Mouse (Mus musculus) left cerebral cortex, postnatal 36 days (tissue): Measurements from ENCODE around the gene Krt78. TPM values are rescaled to one million over a fixed set of nuclear protein-coding genes. Genes with fewer than 3 reads are reported as not detected.
A peak's percentile ranks its signal among the peaks of the same experiment; 100 is the strongest.
"Not testable (repeated sequence)": the region's sequence is repeated elsewhere in the genome, so short reads cannot be mapped to it uniquely, and the experiment has no call there.

Source experiments
- DNase-seq, 2 experiments: peaks; one replicate each; pipeline ENCODE4 v3.0.0; 2021 to 2022; ENCODE audit warnings: low spot score in 2 of 2, mixed read lengths in 1 of 2
- intact Hi-C: fragments of 180-260 bp; cut with DNase I; formaldehyde crosslinking; loops from one replicate; pipeline ENCODE4 v1.15.1; 2025
- total RNA-seq, 2 experiments: library from RNA; stranded (reverse); gene quantifications; 2 replicates each; pipeline ENCODE4 v1.2.3; 2021

Krt78 gene
- not detected for total RNA-seq

DNA sequence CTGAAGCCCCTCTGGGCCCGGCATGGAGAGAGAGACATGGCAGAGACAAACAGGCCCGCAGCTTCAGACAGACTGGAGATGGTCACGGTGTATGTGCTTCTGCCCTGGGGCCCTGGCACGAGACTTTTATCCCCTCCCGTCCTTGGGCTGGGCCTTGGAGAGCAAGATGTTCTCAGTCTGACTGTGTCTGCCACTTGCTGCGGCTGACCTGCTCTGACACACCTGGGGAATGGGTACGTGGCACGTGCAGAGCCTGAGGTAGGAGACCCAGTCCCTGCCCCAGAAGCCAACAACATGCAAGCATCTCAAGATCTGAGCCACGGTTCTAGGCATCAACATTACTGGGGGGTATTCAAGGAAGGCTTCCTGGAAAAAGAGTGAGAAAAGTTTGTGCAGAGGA is at the start of gene Krt78:
Krt78 (minus strand) TSS at position 101 of the 400 bp plus-strand sequence.
- DNase-seq = no peak
- intact Hi-C loops = no loop called here

DNA sequence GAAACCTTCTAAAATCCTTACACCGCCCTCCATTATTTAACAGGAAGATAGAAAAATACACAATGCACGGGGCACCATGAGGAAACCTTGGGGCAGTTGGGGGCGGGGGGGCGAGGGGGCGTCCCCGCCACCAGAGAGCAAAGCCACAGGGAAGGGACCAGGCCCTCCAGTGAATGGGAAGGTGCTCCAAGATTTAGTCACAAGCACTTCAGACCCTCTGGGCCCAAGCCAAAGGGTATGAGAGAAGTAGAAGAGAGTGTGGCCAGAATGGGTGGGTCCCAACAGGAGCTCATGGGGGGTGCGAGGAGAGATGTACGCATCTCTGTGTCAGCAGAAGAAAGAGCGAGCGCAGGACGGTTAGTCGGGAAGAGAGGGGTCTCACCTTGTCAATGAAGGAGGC is 49.4 kb upstream of the Krt78 start:
- intact Hi-C loops = no loop called here
- no peak for DNase-seq

DNA sequence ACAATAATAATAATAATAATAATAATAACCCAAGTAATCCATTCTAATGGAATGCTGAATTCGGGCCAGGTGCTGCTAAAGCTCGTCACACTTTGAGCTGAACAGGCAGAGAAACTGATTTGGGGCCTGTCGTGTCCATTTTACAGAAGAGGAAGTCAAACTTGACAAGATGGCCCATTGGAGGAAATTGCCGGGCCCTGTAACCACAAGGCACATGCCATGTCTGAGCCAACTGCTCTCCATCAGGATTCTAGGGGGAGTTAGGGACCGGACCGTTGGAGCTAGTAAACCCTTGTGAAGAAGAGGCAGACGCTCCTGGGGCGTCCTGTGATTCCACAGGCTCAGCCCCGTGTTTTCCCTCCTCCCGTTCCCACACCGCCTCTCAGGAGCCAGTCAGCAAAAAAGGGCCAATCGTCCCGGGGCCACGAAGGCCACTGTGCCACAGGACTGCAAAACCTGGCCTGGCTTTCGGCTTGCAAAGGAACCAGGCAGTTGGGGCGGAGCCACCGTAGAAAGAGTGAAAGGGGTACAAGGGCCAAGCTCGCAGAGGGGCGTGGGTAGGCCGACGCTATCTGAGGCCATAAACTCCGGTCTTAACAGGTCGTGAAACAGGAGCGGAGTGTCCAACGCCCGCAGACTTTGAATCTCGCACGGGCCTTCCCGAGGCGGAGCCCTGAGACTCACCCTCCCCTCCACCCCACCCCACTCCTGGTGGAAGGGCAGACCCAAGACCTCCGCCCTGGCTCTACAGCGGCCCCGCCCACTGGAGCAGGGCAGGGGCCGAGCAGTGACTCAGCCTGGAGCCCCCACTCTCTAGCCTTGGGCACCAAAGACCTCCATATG is 48.8 kb upstream of the Krt78 start:
- intact Hi-C loops = no loop called here
- DNase-seq = no peak

DNA sequence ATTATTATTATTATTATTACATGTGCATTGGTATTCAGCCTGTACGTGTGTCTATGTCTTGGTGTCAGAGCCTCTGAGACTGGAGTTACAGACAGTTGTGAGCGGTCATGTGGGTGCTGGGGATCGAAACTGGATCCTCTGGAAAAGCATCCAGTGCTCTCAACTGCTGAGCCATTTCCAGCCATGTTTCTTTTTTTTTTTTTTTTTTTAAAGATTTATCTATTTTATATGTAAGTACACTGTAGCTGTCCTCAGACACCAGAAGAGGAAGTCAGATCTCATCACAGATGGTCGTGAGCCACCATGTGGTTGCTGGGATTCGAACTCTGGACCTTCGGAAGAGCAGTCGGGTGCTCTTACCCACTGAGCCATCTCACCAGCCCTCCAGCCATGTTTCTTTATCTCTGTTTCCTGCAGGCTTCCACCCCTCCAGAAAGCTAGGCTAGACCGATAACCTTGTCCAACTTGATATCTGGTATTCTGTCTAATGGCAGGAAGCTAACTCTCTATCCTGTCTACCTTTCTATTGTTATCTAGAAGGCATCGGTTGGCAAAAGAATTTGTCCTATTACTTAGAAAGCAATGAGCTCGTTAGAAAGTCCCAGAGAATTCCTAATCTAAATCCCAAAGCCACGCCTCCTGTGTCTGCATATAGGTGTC is 45.7 kb upstream of the Krt78 start:
- no peak for DNase-seq
- intact Hi-C loops = no loop called here

DNA sequence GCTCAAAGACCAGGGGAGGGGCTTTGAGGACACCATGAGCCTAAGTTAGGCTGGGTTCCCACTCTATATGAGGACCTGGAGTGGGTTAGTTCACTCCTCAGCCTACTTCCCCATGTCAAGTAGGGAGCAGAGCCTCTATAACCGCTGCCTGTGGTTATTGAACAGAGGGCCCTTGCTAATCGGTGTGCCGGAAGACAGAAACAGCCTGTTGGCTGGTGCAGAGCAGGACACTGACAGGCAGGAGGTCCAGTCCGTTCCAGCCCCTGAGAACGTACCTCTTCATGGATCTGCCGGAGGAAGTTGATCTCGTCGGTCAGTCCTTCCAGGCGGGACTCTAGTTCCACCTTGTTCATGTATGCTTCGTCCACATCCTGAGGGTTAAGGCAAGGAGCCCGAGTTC is 45.1 kb upstream of the Krt78 start:
- intact Hi-C loops = no loop called here
- DNase-seq = no peak

DNA sequence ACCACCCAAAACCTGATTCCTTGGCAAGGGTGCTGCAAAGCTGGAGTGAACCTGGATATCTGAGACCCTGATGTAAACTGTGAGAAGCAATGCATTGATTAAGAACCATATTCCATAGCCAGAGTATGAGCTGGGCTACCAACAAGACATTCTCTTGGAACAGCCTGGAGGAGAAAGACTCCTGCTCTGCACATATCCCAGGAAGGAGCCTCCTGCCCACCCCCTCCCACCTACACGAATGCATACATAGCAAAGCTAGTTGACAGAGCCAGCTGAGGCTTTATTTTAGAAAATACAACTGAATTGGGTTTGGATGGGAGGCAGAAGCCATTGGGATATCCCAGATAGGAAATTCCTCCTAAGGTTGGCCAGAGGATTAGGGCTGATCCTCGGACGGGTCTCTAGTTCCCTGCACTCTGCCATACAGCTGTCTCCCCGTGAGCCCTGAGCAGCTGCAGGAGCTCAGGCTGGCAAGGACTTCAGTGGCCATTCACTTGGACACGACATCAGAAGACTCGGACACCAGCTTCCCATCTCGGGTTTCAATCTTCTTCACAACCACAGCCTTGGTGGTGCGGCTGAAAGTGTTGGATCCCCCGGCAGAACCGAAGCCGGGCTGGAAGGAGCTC is 42.5 kb upstream of the Krt78 start:
- DNase-seq, intact Hi-C loops: not testable (repeated sequence)

DNA sequence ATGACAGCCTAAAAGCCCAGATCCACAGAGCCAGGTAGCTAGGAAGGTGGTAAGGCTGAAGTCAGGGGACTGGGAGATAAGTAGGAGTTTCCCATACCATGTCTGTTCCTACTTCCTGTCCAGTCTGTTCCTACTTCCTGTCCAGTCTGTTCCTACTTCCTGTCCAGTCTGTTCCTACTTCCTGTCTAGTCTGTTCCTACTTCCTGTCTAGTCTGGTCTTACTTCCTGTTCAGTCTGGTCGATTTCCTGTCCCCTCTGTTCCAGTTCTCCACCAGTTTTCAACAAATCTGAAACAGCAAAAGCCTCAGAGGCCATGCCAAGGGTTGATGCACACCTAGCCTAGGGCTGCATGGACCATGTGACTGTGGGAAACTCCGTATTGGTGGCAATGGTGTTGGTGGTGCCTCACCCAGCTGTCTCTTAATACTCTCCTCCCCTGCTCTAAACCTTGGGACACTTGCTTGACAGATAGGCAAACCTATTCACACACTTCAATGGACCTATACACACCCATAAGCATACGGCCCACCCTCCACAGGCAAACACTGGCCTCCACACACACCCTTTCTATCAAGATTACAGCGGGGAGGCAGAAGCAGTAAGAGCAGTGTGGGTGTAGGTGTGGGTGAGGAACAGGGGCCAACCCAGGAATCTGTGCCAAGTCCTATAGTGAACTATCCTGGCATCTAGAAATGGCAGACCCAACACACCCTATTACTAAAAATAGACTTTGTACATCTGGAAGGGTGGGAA is 41.6 kb upstream of the Krt78 start:
- intact Hi-C loops = no loop called here
- DNase-seq = no peak

DNA sequence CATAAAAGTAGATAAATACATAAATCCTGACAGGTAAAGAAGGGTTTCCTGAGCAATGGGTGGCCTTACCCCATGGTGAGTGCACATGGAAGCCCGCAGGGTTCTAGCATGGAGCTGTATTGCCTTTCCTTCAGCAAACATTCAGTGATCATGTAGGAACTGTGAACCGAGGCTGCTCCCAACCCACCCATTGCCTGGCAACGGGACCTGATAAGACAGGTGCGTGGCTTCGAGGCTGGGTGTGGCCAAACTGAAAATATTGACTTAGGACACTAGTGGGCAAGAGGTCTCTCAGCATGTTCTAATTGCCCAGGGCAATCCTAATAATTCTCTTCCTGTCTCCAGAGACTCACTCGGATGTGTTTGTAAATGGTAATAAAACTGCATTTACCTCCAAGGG is 40.3 kb upstream of the Krt78 start:
- DNase-seq = no peak
- intact Hi-C loops = no loop called here

DNA sequence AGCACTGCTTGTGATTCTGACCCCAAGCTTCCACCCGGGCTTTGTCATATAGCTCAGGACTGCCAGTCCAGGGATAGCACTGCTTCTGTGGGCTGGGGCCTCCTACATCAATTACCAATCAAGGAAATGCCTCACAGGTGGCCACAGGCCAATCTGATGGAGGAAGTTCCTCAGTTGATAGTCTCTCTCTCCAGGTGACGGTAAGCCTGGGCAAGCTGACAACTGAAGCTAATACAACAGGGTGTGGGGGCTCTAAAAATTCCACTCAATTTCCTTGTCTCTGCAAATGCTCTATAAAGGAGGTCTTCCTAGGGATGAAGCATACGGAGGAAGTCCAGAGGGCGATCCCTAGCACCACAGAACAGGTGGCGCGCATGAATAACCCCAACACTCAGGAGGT is 36.9 kb upstream of the Krt78 start:
- intact Hi-C loops = no loop called here

DNA sequence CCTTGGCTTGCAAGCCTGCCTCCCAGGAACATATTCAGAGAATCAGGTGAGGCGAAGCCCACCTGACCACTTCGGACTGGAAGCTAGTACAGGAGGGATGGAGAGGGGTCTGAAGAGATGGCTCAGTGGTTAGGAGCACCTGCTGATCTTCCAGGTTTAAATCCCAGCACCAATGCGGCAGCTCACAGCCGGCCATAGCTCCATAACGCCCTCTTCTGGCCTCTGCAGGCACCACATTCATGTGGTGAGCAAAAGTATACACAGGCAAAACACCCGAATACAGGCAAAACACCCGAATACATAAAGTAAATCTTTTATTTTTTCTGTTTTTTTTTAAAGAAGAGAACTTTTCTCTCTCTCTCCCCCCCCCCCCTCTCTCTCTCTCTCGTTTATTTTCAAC is 34.6 kb upstream of the Krt78 start:
- DNase-seq = no peak
- intact Hi-C loops = loop anchor here (1.0 kb wide), 1 partner anchor 77 kb away; no protein-coding TSS in a partner anchor

More for the DNA sequence above, 36.9 kb upstream of the Krt78 start:
- DNase-seq = no peak

DNA sequence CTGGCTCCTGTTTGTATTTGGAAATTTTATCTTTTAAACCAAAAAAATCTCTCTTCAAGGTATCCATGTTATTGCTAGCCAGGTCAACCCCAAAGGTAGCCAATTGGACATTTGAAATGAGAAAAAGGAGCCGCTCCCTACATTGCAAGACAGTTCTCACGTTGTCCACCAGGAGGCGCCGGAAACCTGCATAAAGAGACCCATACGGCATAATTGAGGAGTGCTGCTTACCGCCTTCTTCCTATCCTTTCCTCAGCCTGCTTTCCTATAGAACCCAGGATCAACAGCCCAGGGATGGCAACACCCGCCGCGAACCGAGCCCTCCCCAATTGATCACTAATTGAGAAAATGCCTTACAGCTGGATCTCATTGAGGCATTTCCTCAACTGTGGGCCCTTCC is 34.0 kb upstream of the Krt78 start:
- DNase-seq = peak; percentile 82 to 86

DNA sequence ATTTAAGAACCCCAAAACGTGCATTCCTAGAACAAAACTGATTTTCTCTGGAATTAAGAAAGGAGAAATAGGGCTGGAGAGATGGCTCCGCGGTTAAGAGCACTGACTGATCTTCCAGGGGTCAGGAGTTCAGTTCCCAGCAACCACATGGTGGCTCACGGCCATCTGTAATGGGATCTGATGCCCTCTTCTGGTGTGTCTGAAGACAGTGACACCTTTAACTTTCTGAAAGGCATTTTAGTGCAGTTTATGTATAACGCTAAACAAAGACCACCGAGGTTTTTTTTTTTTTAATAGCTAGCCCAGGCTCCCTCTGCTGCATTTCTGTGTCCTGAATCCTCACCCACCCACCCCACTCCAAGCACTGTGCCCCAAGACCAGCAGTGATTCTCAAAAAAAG is 30.7 kb upstream of the Krt78 start:
- intact Hi-C loops = loop anchor here (1.0 to 2.0 kb wide), 3 partner anchors 465 to 658 kb away; no protein-coding TSS in a partner anchor

More for the DNA sequence above, 34.0 kb upstream of the Krt78 start:
- intact Hi-C loops = loop anchor here (1.0 kb wide), 1 partner anchor 77 kb away; no protein-coding TSS in a partner anchor

DNA sequence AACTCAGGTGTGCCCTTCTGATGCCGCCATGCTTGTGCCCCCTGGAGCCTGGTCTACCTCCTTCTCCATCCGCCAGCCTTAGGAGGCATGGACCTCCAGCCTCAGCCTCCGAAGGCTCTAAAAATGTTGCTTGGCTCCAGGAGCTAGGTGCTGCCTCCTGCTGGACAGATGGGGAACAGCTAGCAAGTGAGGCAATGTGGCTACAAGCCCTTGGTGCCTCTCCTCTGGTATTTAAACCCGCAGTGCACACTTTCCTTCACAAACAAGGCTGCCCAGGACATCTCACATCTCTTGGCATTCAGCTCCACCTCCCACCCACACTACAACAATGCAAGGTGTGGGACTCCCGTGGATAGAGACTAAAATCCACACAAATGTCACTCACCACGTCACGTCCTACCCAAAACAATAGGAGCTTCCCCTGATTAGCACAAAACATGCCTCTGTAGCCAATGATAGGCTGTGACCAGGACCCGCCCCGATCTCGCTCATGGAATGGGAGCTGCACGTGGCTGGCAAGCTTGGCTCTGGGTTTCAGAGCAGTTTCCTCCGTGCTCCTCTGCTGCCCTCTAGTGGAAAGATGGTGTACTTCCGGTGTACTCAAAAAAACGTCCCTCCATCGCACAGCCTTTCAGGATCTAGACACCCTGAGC is 30.0 kb upstream of the Krt78 start:
- peak; percentile 88 to 92 for DNase-seq
- intact Hi-C loops = loop anchor here (1.0 to 2.0 kb wide), 3 partner anchors 465 to 657 kb away; no protein-coding TSS in a partner anchor

More for the DNA sequence above, 30.7 kb upstream of the Krt78 start:
- DNase-seq = no peak

DNA sequence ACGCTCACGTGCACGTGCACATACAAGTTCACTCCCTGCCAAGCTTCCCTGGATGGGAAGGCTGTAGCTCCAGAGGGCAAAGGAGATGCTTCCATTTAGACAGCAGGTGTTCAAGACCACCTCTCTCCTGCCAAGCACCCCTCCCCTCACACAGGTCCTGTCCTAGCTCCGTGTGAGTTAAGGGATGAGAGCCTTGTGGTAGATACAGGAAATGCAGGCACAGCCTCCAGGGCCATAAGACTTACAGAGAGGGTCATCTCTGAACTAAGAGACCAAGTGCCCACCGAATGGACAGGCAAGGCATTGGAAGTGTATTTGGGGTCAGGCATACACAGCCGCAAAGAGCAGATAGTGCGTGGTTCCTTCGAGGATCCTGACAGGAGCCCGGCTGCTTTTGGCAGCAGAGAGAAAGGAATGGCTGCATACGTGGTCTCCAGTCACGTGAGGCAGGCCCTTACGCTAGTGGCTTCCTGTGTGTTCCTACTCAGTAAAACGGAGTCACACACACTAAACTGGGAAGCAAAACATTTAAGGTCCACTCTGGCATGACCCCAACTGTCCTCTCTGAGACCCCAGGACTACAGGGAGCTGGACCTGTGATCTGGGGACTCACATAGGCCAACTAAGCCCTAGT is 29.3 kb upstream of the Krt78 start:
- DNase-seq = no peak
- intact Hi-C loops = no loop called here

DNA sequence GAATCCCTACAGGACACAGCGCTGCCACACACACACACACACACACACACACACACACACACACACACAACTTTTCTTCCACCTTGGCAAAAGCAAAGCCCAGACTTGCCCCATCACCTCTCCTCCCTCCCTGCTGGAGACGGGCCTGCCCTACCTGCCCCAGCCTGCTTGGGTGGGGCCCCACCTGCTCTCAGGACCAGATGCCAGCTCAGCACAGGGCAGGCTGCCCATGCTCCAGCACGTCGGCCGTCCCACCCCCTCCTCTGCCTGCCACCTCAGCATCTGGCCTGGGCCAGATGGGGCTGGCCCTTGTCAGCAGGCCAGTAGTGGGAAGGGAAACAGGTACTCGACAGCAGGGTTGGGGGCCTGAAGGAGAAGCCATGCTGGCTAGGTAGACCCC is 26.8 kb upstream of the Krt78 start:
- DNase-seq = no peak
- intact Hi-C loops = no loop called here

DNA sequence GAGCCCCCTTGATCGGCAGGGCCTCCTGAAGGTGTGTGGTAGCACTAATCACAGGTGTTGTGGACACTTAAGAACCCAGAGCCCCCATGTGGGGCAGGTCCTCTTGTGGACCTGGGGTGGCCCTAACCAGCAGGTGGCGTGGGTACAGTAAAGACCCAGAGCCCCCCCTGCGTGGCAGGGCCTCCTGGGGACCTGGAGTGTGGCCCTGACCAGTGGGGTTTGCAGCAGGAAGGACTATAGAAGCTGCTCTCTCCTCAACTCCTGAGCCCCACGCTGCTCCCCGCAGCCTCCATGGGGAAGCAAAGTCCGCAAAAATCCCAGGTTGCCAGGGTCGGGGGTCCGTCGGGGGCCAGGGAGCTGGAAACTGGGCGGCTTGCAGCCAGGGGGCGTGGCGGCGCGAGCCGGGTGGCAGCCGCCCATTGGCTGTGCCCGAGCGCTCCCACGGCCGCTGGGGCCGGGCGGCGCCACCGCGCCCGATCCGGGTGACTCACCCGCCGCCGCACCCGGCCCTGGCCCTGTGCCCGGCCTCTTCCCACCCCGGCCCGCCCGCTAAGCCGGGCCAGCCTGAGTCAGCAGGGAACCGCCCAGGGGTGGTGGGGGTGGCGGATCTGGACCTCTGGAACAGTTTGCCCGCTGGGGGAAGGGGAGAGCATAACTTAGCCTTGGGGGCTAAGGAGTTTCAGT is 23.1 kb upstream of the Krt78 start:
- DNase-seq = peak; percentile 76 to 86
- intact Hi-C loops = no loop called here

DNA sequence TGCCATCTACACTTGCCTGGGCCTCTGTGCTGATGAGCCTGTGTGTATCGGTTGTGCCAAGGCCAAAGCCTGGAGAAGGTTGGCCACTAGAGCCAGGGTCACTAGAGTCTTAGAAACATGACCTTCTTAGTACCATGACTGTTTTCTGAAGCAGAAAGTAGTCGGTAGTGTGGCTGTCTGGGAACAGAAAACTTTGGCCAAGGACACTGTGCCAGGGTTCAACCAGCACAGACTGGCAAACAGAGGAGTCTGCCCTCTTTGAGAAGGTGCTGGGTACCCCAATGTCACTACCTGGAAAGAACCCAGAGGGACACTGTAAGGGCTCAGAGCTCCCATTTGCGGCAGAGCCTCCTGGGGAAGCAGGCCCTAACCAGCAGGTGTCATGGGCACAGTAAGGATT is 22.6 kb upstream of the Krt78 start:
- intact Hi-C loops = no loop called here
- DNase-seq = no peak

DNA sequence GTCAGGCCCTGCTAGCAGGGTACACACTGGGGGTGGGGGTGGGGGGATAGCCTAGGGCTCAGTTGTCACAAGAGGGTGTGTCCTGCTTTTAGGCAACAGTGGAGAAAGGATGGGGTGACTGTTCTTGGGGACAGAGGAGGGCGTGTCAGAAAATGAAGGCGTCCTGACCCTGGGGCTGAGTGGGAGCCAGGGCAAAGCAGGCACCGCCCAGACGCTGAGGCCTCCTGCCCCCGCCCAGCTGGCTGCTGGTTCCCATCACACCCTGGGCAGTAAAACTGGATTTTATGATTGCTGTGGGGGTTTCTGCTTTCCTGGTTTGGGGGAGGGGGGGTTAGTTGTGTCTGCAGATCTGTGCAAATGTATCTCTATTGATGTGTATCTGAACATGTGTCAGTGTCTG is 21.9 kb upstream of the Krt78 start:
- intact Hi-C loops = no loop called here
- DNase-seq = no peak
